Mouse (Mus musculus) cerebellum, adult 9-11 months (tissue): Measurements from ENCODE around the gene Map3k20.

ENCODE experiments used
- DNase-seq: peaks from one replicate; pipeline ENCODE4 v3.0.0; 2022

The Map3k20 gene

DNA sequence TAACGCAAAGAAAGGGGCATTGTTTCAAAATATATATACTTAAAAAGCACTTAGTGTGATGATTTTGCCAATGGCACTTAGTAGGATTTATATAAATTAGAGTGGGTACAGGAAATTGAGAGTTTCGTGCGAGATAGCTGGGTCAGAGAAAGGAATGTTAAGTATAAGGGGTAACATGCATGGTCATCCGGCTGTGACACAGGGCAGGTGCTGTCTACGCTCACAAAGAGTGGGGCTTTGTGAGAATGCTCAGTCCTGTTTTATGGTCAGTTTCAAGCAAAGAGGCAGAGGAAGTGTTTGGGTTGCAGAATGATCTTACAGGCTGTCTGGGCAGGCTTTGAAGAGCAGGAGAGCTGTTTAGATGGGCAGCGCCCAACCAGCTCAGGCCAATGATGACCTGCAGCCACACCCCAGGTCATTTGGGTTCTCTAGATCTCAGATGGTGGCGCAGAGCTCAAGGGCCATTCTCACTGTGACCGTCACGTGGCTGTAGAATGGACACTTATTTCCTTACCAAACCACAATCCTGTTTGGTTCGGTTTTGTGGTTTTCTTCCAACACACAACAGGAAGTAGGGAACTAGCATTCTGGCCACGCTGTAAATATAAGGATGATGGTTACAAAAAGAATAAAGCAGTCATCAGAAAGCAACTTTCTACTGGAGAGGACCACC is 37.4 kb downstream of the Map3k20 start:
- DNase-seq = no peak

GRCm38 (mm10) chr2:72324436-72324835 is 39.0 kb downstream of the Map3k20 start:
- DNase-seq = no peak

- DNase-seq = no peak
Observed at GRCm38 (mm10) chr2:72326491-72326890, 41.1 kb downstream of the Map3k20 start.

GRCm38 (mm10) chr2:72328435-72328834 is 43.0 kb downstream of the Map3k20 start:
- DNase-seq = no peak

GRCm38 (mm10) chr2:72330955-72331481 is 45.6 kb downstream of the Map3k20 start:
- DNase-seq = no peak

GRCm38 (mm10) chr2:72332067-72332466 is 46.6 kb downstream of the Map3k20 start:
- DNase-seq = no peak

DNA sequence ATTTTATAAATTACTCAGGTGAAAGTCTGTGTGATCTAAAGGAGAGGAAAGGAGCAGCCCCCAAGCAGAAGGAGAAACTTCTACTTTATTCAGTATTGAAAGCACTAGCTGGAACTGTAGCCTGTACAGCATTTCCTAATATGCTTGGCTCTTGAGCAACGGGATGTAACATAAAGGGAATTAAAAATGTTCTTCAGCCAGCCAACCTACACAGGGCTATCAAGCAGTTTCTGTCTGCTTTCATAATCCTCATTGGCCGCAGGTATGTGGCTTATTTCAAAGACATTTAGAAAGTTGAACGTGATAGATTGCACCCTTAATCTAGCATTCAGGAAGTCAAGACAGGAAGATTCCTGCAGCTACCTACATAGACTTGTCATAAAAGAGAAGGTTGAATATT is 47.8 kb downstream of the Map3k20 start:
- no peak for DNase-seq

DNA sequence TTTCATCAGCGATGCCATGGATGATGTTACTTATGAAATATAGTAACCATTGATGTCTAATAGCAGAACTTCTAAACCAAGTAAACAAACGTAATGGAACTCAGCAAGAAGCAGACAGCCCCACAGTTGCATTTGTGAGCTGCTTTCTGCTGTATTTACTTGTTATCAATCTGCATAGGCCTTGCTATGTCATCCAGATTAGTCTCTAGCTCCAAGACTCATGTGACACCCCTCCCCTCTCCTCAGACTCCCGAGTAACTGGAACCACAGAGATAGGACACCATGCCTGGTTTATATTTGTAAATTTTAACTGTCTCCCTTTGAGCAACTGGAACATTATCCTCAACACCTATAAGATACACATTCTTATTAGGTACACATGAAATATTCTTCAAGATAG is 51.4 kb downstream of the Map3k20 start:
- DNase-seq = no peak

DNA sequence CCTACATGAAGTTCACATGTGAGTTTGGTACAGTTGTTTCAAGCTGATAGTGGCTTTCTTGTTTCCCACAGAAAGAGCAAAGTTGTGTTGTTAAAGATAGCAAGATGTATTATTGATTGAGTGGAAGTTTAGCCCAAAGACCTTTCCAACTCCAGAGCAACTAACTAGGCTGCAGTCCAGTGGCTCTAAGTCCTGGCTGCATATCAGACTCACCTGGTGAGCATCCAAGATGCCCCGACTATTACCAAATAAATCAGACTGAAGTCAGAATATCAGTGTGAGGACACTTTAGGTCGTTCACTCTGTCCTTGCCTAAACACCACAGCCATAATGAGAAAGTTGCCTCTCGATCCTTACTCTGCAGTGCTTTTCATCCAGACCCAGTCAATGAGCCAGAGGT is 59.8 kb downstream of the Map3k20 start:
- no peak for DNase-seq

DNA sequence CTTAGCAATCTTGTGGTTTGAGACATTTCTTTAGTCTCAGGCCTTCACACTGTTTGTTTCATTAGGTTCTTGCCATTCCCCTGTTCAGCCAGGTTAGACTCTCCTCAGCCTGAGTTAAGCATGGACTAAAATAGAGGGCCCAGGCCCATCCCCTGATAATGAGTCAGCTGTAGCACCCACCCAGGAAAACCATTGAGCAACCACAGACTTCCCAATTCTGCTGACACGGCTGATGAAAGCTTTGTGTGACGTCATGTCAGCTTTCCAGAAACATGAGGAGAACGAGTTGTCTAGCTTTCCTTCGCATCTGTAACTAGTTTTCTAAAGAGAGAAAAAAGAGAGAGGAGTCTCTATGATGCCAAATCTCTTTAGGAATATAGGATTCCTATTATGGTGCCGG is 65.9 kb downstream of the Map3k20 start:
- no peak for DNase-seq

- DNase-seq = no peak
Observed at GRCm38 (mm10) chr2:72351776-72352175, 66.3 kb downstream of the Map3k20 start.

- DNase-seq = no peak
Observed at GRCm38 (mm10) chr2:72352756-72353155, 67.3 kb downstream of the Map3k20 start.

DNA sequence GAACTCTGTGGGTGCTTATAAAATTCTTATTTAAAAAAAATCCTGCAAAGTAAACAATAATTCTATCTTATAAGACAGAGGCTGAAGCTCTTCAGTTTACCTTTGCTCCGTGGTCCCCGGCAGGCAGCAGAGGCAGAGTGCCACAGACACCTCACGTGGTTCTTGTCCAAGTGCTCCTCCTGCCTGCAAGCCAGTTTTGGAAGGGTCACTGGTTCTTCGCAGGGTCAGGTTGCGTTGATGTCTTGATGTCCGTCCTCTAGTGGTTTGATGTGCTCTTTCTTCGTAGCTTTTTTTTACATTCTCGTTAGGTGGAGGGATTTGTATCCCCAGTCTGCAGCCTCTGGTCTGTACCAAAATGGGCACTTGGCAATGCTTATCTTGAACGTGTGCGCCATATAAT is 71.0 kb downstream of the Map3k20 start:
- DNase-seq = no peak

DNA sequence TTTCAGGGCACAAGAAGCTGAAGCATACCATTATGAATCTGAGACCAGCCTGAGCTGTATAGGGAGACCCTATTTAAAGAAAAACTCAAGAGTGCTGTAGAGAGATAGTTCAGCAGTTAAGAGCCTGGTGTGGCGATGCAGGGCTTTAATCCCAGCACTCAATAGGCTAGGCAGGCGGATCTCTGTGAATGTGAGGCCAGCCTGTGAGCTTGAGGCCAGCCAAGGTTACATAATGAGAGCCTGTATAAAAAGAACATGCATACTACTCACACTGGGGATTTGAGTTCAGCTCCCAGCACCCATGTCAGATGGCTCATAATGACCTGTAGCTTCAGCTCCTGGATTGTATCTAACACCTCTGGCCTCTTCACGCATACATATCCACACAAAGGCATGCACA is 76.1 kb downstream of the Map3k20 start:
- DNase-seq = no peak

- DNase-seq = no peak
Observed at GRCm38 (mm10) chr2:72363449-72363848, 78.0 kb downstream of the Map3k20 start.

DNA sequence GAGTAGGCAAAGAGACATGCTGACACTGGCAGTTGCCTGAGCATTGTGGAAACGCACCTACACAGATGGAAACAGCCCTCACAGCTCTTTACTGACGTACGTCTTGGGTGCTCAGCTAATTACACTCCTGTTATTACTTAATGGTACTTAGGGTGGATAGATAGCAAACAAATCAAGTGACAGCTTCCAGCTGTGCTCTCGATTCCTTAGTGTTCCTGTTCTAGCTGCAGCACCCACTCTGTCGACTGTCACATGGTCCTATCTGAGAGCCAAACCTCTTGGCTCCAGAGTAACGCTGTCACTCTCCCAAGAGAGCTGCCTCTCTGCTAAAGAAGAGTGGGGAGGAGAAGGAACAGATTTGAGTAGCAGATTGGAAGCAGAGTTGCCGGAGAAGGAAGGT is 80.5 kb downstream of the Map3k20 start:
- DNase-seq = no peak

DNA sequence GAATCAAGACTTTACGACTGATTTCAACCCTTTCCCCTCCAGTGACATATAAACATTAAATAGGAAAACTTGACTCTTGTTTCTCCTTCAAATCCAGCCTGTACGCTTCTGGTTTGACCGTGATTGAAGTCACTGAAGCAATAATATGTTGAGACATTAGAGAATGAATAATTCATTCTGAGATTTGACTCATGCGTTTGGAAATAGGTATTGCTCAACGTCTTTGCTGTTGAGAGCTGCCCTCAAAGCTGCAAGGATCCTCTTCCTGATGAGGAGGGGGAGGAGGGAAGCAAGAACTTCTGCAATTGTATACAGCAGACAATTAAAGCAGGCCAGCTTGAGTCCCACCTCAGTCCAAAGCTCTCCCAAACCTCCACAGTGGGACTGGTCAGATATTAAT is 81.1 kb downstream of the Map3k20 start:
- DNase-seq = no peak

DNA sequence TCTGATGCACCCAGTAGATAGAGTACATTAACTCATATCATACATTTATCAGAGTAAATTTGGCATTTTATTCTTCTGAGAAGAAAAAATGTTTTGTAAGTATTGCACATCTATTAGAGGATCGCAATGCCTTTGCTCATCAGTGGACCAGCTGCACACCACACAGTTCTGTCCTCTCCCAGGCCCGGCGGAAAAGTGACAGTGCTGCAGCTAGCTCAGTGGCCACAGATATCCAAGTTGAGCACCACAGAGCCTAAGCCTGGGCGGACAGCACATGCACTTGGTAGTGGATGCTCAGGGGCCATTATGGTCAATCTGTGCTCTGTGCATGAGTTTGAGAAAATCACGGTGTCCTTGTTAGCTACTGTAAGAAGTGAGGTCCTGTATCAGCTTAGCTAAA is 82.4 kb downstream of the Map3k20 start:
- no peak for DNase-seq

DNA sequence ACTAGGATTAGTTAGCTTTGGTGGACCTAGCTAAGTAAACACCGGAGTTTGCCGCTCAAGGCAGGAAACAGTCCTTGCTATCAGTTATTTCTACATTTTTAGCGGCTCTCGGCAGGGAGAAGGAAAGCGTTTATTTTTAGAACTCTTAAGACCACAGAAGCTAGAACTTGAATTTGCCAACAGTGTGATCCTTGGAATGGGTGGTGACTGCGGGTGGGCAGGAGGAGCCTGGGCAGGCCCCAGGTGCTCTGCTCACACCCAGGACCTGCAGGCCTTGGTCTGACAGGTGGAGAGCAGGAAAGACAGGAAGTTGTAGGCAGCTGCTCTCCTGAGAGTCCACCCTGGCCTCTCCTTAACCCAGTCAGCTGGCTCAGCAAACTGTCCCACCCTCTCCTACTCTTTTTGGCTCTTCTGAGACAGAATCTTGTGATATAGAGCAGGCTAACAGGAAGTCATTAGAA is 83.7 kb downstream of the Map3k20 start:
- no peak for DNase-seq

GRCm38 (mm10) chr2:72372136-72372535 is 86.7 kb downstream of the Map3k20 start:
- DNase-seq = no peak

- DNase-seq = no peak
Observed at GRCm38 (mm10) chr2:72374076-72374475, 88.6 kb downstream of the Map3k20 start.

DNA sequence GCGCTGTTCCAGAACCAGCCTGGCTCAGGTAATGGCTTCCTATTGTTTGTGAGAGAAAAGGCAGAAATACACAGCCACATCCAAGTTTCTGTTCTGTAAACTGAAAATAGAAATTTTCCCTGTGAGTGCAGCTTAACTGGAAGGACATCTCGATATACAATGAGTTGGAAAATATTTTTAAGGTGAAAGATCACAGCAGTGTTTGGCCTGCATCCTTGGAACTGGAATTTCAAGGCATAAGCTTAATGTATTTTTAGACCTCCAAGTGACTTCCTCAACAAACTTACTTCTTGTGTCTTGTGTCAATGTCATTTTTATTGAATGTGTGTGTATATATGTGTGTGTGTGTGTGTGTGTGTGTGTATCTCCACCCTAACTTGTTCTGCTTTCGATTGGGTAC is 90.4 kb downstream of the Map3k20 start:
- DNase-seq = no peak

DNA sequence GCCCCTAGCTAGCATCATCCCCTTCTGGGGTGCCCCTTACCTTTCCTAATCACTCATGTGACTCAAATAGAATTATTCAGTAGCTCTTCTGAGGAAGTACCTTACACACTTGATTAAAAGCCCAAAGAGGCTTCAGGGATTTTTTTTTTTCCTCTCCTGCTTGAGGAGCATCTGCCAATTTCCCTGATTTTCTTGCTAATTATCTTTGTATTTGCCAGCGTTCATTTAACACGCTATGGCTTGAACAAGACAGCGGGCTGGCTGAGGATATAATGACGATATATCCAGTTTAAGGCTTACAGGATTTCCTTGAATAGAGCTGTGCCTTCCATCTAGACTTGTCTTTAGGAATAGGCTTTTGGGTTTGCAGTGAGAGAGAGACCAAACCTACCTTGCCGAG is 91.5 kb downstream of the Map3k20 start:
- no peak for DNase-seq

GRCm38 (mm10) chr2:72379425-72379824 is 94.0 kb downstream of the Map3k20 start:
- DNase-seq = no peak

DNA sequence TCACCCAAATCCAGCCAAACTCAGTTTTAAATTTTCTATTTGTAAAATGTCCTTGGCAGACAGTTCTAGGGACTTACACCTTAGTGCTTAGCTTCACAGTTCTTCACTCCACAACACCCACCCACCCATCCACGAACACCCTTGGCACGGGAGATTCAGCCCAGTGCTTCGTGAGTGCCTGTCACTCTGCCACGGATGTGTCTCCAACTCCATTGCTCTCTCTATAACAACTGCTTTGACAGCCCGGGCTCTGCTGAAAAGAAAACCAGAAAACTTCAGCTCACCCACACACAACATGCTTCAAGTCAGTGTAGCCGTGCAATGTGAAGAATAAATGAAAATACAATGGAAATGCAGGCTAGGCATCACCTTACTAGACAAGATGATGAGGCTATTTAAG is 97.2 kb downstream of the Map3k20 start:
- no peak for DNase-seq
